Mouse (Mus musculus) MEL (cell line): ENCODE results near the gene Maml3. TPM values are rescaled to one million over a fixed set of nuclear protein-coding genes. Genes with fewer than 3 reads are reported as not detected.

Source experiments
- DNase-seq: peaks from one replicate; pipeline ENCODE4 v3.0.0; 2011; ENCODE audit warnings: low read depth, low spot score
- H3K27ac ChIP-seq: 2 replicates; pipeline ENCODE4 v1.5.1; 2012; ENCODE audit warnings: low read depth, mild to moderate bottlenecking, control low read depth, low read length, moderate library complexity; ENCODE audit not compliant: control insufficient read depth
- H3K27me3 ChIP-seq, 2 experiments: fragments of 150-350 bp in 1 of 2; sonication (generic) in 1 of 2; 2 replicates each; pipeline ENCODE4 v1.6.1; 2012; ENCODE audit warnings: low read length in 2 of 2, mild to moderate bottlenecking in 2 of 2, improper control_type of control experiment in 1 of 2, moderate library complexity in 1 of 2; ENCODE audit not compliant: insufficient read depth in 2 of 2, control insufficient read depth in 1 of 2
- H3K36me3 ChIP-seq, 2 experiments: 2 replicates each; pipeline ENCODE4 v1.6.1; 2012 to 2014; ENCODE audit warnings: low read length in 2 of 2, improper control_type of control experiment in 1 of 2, inconsistent platforms in 1 of 2, mild to moderate bottlenecking in 1 of 2; ENCODE audit not compliant: insufficient read depth in 2 of 2, control insufficient read depth in 1 of 2
- H3K4me1 ChIP-seq, 2 experiments: fragments of 150-350 bp in 1 of 2; sonication (generic) in 1 of 2; 2 replicates each; pipeline ENCODE4 v1.6.1; 2012; ENCODE audit warnings: low read length in 2 of 2, improper control_type of control experiment in 1 of 2, mild to moderate bottlenecking in 1 of 2; ENCODE audit not compliant: insufficient read depth in 2 of 2, control insufficient read depth in 1 of 2
- H3K4me3 ChIP-seq, 2 experiments: fragments of 150-350 bp in 1 of 2; sonication (generic) in 1 of 2; 2 replicates each; pipeline ENCODE4 v1.5.1; 2012; ENCODE audit warnings: low read depth in 2 of 2, low read length in 2 of 2, mild to moderate bottlenecking in 2 of 2, moderate library complexity in 2 of 2, control low read depth in 1 of 2, improper control_type of control experiment in 1 of 2; ENCODE audit not compliant: control insufficient read depth in 1 of 2, insufficient read depth in 1 of 2
- H3K79me2 ChIP-seq: 2 replicates; pipeline ENCODE4 v1.6.1; 2012; ENCODE audit warnings: mild to moderate bottlenecking, low read length, moderate library complexity; ENCODE audit not compliant: control insufficient read depth, poor library complexity, insufficient read depth
- H3K9ac ChIP-seq: 2 replicates; pipeline ENCODE4 v1.6.1; 2012; ENCODE audit warnings: low read depth, mild to moderate bottlenecking, control low read depth, low read length, moderate library complexity; ENCODE audit not compliant: control insufficient read depth, poor library complexity, severe bottlenecking
- H3K9me3 ChIP-seq: fragments of 150-350 bp; sonication (generic); replicated peaks from 2 replicates; pipeline ENCODE4 v1.6.1; 2012; ENCODE audit warnings: mild to moderate bottlenecking, low read length, improper control_type of control experiment, moderate library complexity; ENCODE audit not compliant: insufficient read depth
- CHD1 ChIP-seq: IDR thresholded peaks from 2 replicates; pipeline ENCODE4 v1.6.1; 2012; ENCODE audit warnings: low read depth, mild to moderate bottlenecking, inconsistent platforms, low read length, improper control_type of control experiment
- CTCF ChIP-seq, 3 experiments: IDR thresholded peaks in 2 of 3; conservative IDR thresholded peaks in 1 of 3; 2 replicates each; pipeline ENCODE4 v1.5.1; 2011 to 2012; ENCODE audit warnings: low read length in 3 of 3, low read depth in 2 of 3, mild to moderate bottlenecking in 2 of 3, improper control_type of control experiment in 1 of 3, inconsistent platforms in 1 of 3, mixed read lengths in 1 of 3, moderate library complexity in 1 of 3; ENCODE audit not compliant: control insufficient read depth in 1 of 3, insufficient read depth in 1 of 3, poor library complexity in 1 of 3, severe bottlenecking in 1 of 3
- E2F4 ChIP-seq: IDR thresholded peaks from 2 replicates; pipeline ENCODE4 v1.6.1; 2011; ENCODE audit warnings: low read depth, low read length, improper control_type of control experiment, borderline replicate concordance
- EP300 ChIP-seq, 2 experiments: IDR thresholded peaks; 2 replicates each; pipeline ENCODE4 v1.6.1; 2011; ENCODE audit warnings: improper control_type of control experiment in 2 of 2, low read length in 2 of 2, low read depth in 1 of 2, mild to moderate bottlenecking in 1 of 2
- ETS1 ChIP-seq: IDR thresholded peaks from 2 replicates; pipeline ENCODE4 v1.6.1; 2012; ENCODE audit warnings: low read depth, mild to moderate bottlenecking, inconsistent platforms, low read length, improper control_type of control experiment, moderate library complexity
- GABPA ChIP-seq: IDR thresholded peaks from 2 replicates; pipeline ENCODE4 v1.6.1; 2012; ENCODE audit warnings: low read depth, mild to moderate bottlenecking, inconsistent platforms, low read length, improper control_type of control experiment, moderate library complexity
- GATA1 ChIP-seq: IDR thresholded peaks from 2 replicates; pipeline ENCODE4 v1.6.1; 2011; ENCODE audit warnings: low read depth, low read length, improper control_type of control experiment
- JUND ChIP-seq: IDR thresholded peaks from 2 replicates; pipeline ENCODE4 v1.6.1; 2011; ENCODE audit warnings: low read depth, mild to moderate bottlenecking, improper control_type of control experiment, low read length
- KAT2A ChIP-seq: conservative IDR thresholded peaks from 2 replicates; pipeline ENCODE4 v1.6.1; 2012; ENCODE audit warnings: low read depth, low read length, improper control_type of control experiment, inconsistent platforms
- MAZ ChIP-seq: IDR thresholded peaks from 2 replicates; pipeline ENCODE4 v1.6.1; 2012; ENCODE audit warnings: low read depth, mild to moderate bottlenecking, inconsistent platforms, low read length, improper control_type of control experiment
- MEF2A ChIP-seq: IDR thresholded peaks from 2 replicates; pipeline ENCODE4 v1.6.1; 2014; ENCODE audit warnings: low read depth, mild to moderate bottlenecking, inconsistent platforms, low read length, improper control_type of control experiment; ENCODE audit not compliant: poor library complexity, insufficient replicate concordance, severe bottlenecking; ENCODE audit errors: extremely low read depth
- MXI1 ChIP-seq: IDR thresholded peaks from 2 replicates; pipeline ENCODE4 v1.6.1; 2011; ENCODE audit warnings: mild to moderate bottlenecking, low read depth, low read length, improper control_type of control experiment
- NELFE ChIP-seq: IDR thresholded peaks from 2 replicates; pipeline ENCODE4 v1.6.1; 2011; ENCODE audit warnings: low read depth, low read length, improper control_type of control experiment
- POLR2A ChIP-seq, 2 experiments: IDR thresholded peaks; 2 replicates each; pipeline ENCODE4 v1.6.1; 2011 to 2012; ENCODE audit warnings: low read length in 2 of 2, mild to moderate bottlenecking in 2 of 2, control low read depth in 1 of 2, improper control_type of control experiment in 1 of 2, low read depth in 1 of 2, moderate library complexity in 1 of 2; ENCODE audit not compliant: control insufficient read depth in 1 of 2, insufficient read depth in 1 of 2, poor library complexity in 1 of 2
- POLR2AphosphoS2 ChIP-seq: IDR thresholded peaks from 2 replicates; pipeline ENCODE4 v1.6.1; 2011; ENCODE audit warnings: low read length, improper control_type of control experiment
- POLR2AphosphoS5 ChIP-seq: IDR thresholded peaks from 2 replicates; pipeline ENCODE4 v1.6.1; 2012; ENCODE audit warnings: low read depth, borderline replicate concordance, mild to moderate bottlenecking, inconsistent platforms, low read length, moderate library complexity, mixed read lengths
- RAD21 ChIP-seq: IDR thresholded peaks from 2 replicates; pipeline ENCODE4 v1.6.1; 2011; ENCODE audit warnings: mild to moderate bottlenecking, low read depth, low read length, improper control_type of control experiment
- SIN3A ChIP-seq: IDR thresholded peaks from 2 replicates; pipeline ENCODE4 v1.6.1; 2012; ENCODE audit warnings: low read length, improper control_type of control experiment, inconsistent platforms
- TAL1 ChIP-seq: IDR thresholded peaks from 2 replicates; pipeline ENCODE4 v1.6.1; 2012; ENCODE audit warnings: mild to moderate bottlenecking, inconsistent platforms, low read length, moderate library complexity, mixed read lengths
- TCF12 ChIP-seq: IDR thresholded peaks from 2 replicates; pipeline ENCODE4 v1.6.1; 2014; ENCODE audit warnings: low read depth, mild to moderate bottlenecking, inconsistent platforms, low read length, improper control_type of control experiment, moderate library complexity
- USF1 ChIP-seq: IDR thresholded peaks from 2 replicates; pipeline ENCODE4 v1.6.1; 2014; ENCODE audit warnings: low read depth, mild to moderate bottlenecking, inconsistent platforms, low read length, improper control_type of control experiment, moderate library complexity
- USF2 ChIP-seq, 2 experiments: IDR thresholded peaks; 2 replicates each; pipeline ENCODE4 v1.6.1; 2011 to 2012; ENCODE audit warnings: improper control_type of control experiment in 2 of 2, low read length in 2 of 2, borderline replicate concordance in 1 of 2, inconsistent platforms in 1 of 2, low read depth in 1 of 2, mild to moderate bottlenecking in 1 of 2; ENCODE audit not compliant: insufficient read depth in 1 of 2
- ZC3H11A ChIP-seq: IDR thresholded peaks from 2 replicates; pipeline ENCODE4 v1.6.1; 2012; ENCODE audit warnings: low read depth, mild to moderate bottlenecking, inconsistent platforms, low read length, improper control_type of control experiment
- ZKSCAN1 ChIP-seq: IDR thresholded peaks from 2 replicates; pipeline ENCODE4 v1.6.1; 2012; ENCODE audit warnings: low read depth, mild to moderate bottlenecking, inconsistent platforms, low read length, improper control_type of control experiment, moderate library complexity
- polyA plus RNA-seq, 2 experiments: library from polyadenylated mRNA; stranded (reverse) in 1 of 2; unstranded in 1 of 2; fragments of >175 nt in 1 of 2; fragments of >200 nt in 1 of 2; gene quantifications; 2 replicates each; pipeline versions ENCODE4 v1.2.1 to v1.2.4; 2012; ENCODE audit warnings: low replicate concordance in 2 of 2, low read depth in 1 of 2; ENCODE audit not compliant: insufficient read length in 2 of 2, insufficient read depth in 1 of 2, missing spikeins in 1 of 2
- total RNA-seq: library from RNA; depleted of rRNA; stranded (reverse); fragments of 300-350 nt; gene quantifications from 2 replicates; pipeline ENCODE4 v1.2.3, GENCODE M21; 2012

The Maml3 gene
- total and polyA plus RNA-seq, 3 experiments, result 2.0 to 4.1 TPM; not detected in 1

- Histone ChIP-seq H3K36me3 (peaks cover 0 to 3% of the 10 kb centered on the region in 2 experiments; a peak in 2 of 4 replicates), H3K9ac (no peak overlapping the region), H3K27ac (no peak overlapping the region), H3K9me3 (no peaks in the 10 kb centered on the region), H3K4me1 (peaks cover 2 to 6% of the 10 kb centered on the region in 2 experiments; a peak in 2 of 4 replicates), H3K4me3 (no peak overlapping the region), H3K79me2 (no peaks in the 10 kb centered on the region), H3K27me3 (no peaks in the 10 kb centered on the region)
- TF ChIP-seq MEF2A, result no peak
- TF ChIP-seq POLR2AphosphoS5, result no peak
- no peak for TF ChIP-seq POLR2AphosphoS2
- TF ChIP-seq CTCF (IDR thresholded peaks at IDR 0.05 in 2 of 3, conservative IDR thresholded peaks at IDR 0.05 in 1 of 3; ENCODE audit: control insufficient read depth in 1 of 3, insufficient read depth in 1 of 3, low read depth in 2 of 3, low read length in 3 of 3, poor library complexity in 1 of 3, severe bottlenecking in 1 of 3), result no peak
- TF ChIP-seq TAL1, result no peak
- TF ChIP-seq USF1, result no peak
- TF ChIP-seq GATA1, result no peak
- no peak for TF ChIP-seq ZKSCAN1
- no peak for TF ChIP-seq RAD21
- no peak for TF ChIP-seq ETS1
- TF ChIP-seq ZC3H11A, result no peak
- TF ChIP-seq KAT2A, result no peak
- no peak for DNase-seq
Observed at GRCm38 (mm10) chr3:51841598-51841997, 263.3 kb downstream of the Maml3 start.

- H3K79me2 ChIP-seq, result no peaks in the 10 kb centered on the region
Observed at GRCm38 (mm10) chr3:51841177-51841576, 263.7 kb downstream of the Maml3 start.

More at GRCm38 (mm10) chr3:51841177-51841576, 263.7 kb downstream of the Maml3 start:
- Histone ChIP-seq H3K9ac (no peak overlapping the region), H3K27me3 (no peaks in the 10 kb centered on the region), H3K36me3 (peaks cover 0 to 3% of the 10 kb centered on the region in 2 experiments; a peak in 2 of 4 replicates), H3K4me1 (peaks cover 2 to 6% of the 10 kb centered on the region in 2 experiments; a peak in 2 of 4 replicates), H3K9me3 (no peaks in the 10 kb centered on the region), H3K4me3 (no peak overlapping the region)
- DNase-seq, result no peak
- TF ChIP-seq USF1 (no peak), USF2 (IDR thresholded peaks at IDR 0.05; ENCODE audit: borderline replicate concordance in 1 of 2, insufficient read depth in 1 of 2, low read depth in 1 of 2, low read length in 2 of 2) (no peak), POLR2AphosphoS5 (no peak), EP300 (IDR thresholded peaks at IDR 0.05; ENCODE audit: low read depth in 1 of 2, low read length in 2 of 2) (no peak), TAL1 (no peak), MAZ (no peak), SIN3A (no peak), ZKSCAN1 (no peak), GABPA (no peak), TCF12 (no peak), JUND (no peak), E2F4 (no peak), NELFE (no peak), POLR2A (IDR thresholded peaks at IDR 0.05; ENCODE audit: control insufficient read depth in 1 of 2, insufficient read depth in 1 of 2, low read depth in 1 of 2, low read length in 2 of 2, poor library complexity in 1 of 2) (no peak), CHD1 (no peak), GATA1 (no peak), MXI1 (no peak), ETS1 (no peak), CTCF (IDR thresholded peaks at IDR 0.05 in 2 of 3, conservative IDR thresholded peaks at IDR 0.05 in 1 of 3; ENCODE audit: control insufficient read depth in 1 of 3, insufficient read depth in 1 of 3, low read depth in 2 of 3, low read length in 3 of 3, poor library complexity in 1 of 3, severe bottlenecking in 1 of 3) (no peak)
- TF ChIP-seq, all 39 proteins: peak for 0
- H3K27ac ChIP-seq, result no peak overlapping the region
